Mouse (Mus musculus) heart, postnatal 14 days (tissue): ENCODE measurements around the gene Eefsec. TPM values are rescaled to one million over a fixed set of nuclear protein-coding genes. Genes with fewer than 3 reads are reported as not detected.

Experiments
- DNase-seq, 2 experiments: peaks; one replicate each; pipeline ENCODE4 v3.0.0; 2021 to 2022
- intact Hi-C: fragments of 180-260 bp; cut with DNase I; formaldehyde crosslinking; loops from one replicate; pipeline ENCODE4 v1.15.1; 2025
- long read RNA-seq, 2 experiments: library from polyadenylated mRNA; stranded (forward); transcript quantifications; one replicate each; pipeline ENCODE4 v2.0.0; 2021
- total RNA-seq, 2 experiments: library from RNA; stranded (reverse); gene quantifications; 2 replicates each; pipeline ENCODE4 v1.2.3; 2021

Gene Eefsec
- 1 to 10 TPM; 9.0 to 9.5 TPM for total RNA-seq
- long read RNA-seq, experiment 1, transcript Eefsec-201 (7 exons, 2,679 nt) = major isoform, 23 of 29 reads
- long read RNA-seq, experiment 1, partial matches to known transcripts = 2 of 29 reads
- long read RNA-seq, experiment 1, other reads (novel, unspliced or antisense) = 4 of 29 reads
- long read RNA-seq, experiment 2, transcript Eefsec-201 (7 exons, 2,679 nt) = major isoform, 15 of 20 reads
- long read RNA-seq, experiment 2, partial matches to known transcripts = 0 of 20 reads
- long read RNA-seq, experiment 2, other reads (novel, unspliced or antisense) = 5 of 20 reads

DNA sequence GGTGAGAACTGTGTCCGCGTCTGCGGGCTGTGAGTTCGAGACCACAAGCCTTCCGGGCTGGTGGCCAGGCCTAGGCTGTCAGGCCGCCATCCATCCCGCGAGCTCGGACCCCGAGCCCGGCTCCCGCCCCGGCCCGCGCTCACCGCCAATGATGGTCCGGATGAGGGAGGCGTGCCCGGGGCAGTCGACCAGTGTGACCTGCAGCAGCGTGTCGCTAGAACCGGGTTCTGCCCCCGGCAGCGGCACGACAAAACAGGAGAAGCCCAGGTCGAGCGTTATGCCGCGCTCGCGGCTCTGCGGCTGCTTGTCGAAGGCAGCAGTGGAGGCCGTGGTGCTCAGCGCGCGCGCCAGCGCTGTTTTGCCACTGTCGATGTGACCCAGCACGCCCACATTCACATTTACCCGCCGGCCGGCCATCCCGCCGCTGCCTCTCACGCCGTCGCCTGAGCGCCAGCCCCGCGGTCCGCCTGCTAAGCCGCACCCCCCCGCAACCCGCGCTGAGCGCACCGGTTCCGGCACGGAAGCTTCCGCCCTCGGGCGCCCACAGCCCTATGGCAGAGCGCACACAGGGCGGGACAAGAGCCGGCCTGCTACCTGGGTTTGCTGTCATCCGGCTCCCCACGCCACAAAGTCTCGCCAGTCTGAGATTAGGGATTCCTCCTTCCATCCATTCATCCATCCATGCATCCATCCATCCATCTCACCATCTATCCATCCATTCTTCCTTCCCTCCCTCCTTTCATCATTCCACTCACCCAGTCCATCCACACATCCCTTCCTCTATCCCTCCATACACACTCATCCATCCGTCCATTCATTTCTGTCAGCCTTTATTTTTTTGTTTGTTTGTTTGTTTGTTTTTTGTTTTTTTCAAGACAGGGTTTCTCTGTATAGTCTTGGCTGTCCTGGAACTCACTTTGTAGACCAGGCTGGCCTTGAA is at the start of gene Eefsec:
Gene Eefsec, minus strand, starts transcription at position 477 of the 940 bp plus-strand sequence.
- intact Hi-C loops = loop anchor here (2.0 kb wide), 1 partner anchor 18 kb away; the partner anchor contains the start of gene Ruvbl1
- DNase-seq = peak; percentile 85 to 89

DNA sequence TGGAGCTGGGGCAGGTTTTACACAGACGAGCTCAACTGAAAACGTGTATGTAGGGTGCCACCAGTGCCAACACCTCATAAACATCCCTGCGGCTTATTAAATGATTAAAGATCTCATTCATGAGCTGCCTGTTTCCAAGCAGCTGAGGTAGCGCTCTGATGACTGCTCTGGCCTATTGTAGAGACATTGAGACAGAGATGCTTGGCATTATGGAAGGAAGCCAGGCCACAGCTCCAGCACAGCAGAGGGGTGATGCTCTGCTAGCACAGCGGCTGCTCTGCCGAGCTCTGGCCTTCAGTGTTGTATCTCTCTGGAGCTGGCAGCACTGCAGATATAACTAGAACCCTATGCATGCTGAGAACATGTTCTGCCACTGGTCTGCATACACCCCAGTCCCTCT is 47.4 kb upstream of the Eefsec start:
- DNase-seq = no peak
- intact Hi-C loops = no loop called here

DNA sequence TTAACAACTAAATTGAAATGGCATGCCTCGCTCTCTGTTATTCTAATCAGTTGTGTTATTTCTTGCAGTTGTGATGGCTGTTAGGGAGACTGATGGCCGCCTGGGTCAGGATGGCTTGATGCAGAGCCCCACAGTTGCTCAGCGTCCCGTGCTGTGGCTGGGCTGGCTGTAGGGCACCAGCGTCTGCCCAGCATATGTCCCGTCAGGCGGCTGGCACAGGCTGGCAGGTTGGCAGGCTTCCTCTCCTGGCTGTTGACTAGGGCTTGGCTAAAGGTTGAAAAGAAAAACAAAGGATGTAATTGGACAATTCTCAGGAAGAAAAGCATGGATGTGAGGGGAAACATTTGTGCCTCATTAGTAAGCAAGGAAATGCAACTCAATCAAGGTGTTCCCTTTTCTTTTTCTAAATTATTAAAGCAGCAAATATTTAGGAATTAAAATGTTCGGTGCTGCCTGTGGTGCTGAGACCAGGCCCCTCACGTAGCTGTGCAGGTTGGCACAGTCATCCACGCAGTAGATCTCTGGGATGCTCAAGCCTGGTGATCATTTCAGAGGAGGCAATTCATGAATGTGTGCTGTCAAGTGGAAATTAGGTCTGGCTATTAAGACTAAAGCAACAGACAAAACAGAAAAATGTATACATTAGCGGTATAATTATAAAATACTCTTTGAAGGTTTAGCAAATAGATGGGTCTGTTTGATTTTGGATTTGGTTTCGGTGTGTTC is 44.5 kb upstream of the Eefsec start:
- peak; percentile 52 to 76 for DNase-seq
- intact Hi-C loops = no loop called here

DNA sequence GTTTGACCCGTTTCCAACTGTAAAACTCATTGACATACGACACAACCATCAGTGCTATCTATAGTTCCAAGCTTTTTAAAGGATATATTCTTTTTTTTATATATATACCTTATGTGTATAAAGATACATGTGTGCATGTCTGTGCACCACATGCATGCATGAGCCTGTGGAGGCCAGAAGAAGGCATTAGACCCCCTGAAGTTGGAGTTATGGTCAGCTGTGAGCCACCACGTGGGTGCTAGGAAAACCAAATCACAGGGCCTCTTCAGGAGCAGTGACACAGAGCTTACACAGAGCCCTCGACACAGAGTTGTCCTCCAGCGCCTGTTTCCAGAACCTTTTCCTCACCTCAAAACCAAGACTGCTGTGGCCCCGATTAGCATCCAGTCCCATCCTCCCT is 43.5 kb upstream of the Eefsec start:
- intact Hi-C loops = loop anchor here (5.0 to 10.0 kb wide), 2 partner anchors 298 to 365 kb away; partner anchors contain the start of gene Gata2
- no peak for DNase-seq

DNA sequence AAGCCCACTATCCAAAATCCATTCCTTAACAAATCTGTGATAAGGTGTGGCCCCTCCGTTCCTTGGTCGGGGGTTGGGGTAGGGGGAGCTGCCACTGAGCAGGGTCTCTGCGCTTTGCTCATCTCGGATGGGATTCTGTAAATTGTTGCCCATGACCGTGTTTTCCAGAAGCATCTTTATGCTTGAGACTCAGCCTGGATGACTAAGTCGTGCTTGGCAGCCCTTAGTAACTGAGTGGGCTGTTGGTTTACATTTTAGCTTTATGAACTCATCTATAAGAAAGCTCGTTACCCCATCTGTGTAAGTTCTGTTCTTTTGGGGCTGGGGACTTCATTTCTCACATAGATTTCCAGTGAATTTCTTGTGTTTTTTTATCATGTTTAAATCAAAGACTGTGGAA is 42.7 kb upstream of the Eefsec start:
- DNase-seq = no peak
- intact Hi-C loops = loop anchor here (5.0 to 10.0 kb wide), 2 partner anchors 297 to 364 kb away; partner anchors contain the start of gene Gata2

DNA sequence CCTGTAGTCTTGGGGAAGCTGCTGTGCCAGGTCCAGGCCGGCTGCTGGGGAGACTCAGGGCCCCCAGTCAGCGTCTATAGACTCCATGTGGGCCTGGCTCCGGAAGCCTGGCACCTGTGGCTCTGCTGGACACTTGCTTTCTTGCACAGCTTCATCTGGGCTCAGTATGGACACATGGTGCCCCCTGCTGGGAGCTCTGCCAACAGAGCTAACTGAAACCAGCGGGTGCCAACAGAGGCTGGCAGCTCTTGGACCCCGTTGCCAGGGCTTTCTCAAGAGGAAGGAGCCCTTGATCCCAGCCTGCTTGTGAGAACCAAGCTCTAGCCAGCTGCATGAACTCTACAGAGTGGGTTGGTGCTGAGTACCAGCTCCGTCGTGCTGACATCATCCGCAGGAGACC is 40.6 kb upstream of the Eefsec start:
- intact Hi-C loops = loop anchor here (5.0 to 10.0 kb wide), 2 partner anchors 295 to 362 kb away; partner anchors contain the start of gene Gata2
- DNase-seq = peak; percentile 51 to 57

DNA sequence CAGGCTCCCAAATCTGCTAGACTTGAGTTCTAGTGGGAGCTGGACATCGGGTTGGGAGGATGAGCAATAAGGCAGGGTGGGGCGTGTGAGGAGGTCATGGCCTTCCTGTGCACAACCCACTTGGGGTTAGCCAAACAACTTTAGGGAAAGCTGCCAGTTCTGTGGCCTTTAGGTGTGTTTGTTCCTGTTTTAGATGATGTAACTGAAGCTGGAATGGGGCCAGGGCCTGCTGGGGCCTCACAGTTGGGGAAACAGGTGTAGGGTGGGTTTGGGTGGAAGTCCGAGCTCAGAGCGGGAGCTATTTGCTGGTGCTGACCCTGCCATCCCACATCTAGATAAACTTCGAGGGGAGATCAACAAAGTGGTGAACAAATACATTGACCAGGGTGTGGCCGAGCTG is 39.0 kb upstream of the Eefsec start:
- DNase-seq = peak in 1 of 2 experiments; percentile 30
- intact Hi-C loops = loop anchor here (5.0 to 10.0 kb wide), 2 partner anchors 293 to 361 kb away; partner anchors contain the start of gene Gata2

DNA sequence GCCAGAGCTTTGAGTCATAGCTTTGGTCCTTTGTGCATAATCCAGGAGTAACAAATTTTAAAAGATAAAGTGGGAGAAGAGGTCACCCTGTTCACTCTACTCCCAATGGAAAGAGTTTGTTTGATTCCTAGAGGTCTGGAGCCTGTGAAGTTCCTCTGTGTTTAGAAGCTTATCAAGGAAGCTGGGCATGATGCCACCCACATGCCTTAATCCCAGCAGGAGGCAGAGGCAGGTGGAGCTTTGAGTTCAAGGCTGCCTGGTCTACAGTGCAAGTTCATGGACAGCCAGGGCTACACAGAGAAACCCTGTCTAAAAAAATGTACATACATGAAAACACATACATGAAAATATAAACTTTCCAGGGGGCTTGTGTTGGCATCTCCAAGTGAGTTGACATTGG is 37.6 kb upstream of the Eefsec start:
- no peak for DNase-seq
- intact Hi-C loops = loop anchor here (10.0 kb wide), 1 partner anchor 359 kb away; no protein-coding TSS in a partner anchor

DNA sequence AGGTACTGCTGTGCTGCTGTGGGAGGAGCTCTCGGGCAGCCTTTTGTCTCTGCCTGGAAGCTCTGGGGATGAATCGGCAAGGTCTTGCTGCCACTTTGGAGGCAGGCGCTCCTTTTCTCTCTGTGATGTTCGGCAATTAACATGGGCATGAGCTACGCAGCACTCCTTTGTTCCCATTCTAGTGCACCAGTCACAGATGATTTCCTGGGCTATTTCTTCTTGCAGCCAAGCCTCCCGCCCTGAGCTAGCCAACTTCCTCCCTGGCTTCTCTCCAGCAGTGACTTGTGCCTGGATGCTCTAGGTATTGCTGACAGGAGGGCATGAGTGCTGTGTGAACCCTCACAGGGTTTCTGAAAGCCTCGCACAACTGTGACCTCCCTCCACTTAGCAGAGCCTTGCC is 36.8 kb upstream of the Eefsec start:
- DNase-seq = peak in 1 of 2 experiments; percentile 49

DNA sequence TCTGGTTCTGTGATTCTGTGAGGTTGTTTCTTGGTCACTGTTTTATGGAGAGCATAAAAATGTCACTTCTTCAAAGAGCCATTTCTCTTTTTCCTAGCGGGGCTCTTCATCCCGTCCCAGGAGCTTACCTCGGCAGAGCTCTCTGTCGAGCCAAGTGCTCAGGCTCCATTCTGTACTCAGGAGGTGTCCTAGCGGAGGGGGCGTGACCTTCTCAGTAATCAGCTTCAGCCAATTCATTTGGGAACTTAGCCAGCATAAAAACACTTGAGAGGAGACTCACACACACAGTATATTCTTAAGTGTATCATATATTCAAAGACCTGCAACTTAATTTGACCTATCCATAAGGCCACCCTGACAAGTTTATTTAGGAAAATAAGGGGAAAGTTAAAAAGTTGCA is 34.1 kb upstream of the Eefsec start:
- DNase-seq = no peak
- intact Hi-C loops = loop anchor here (10.0 kb wide), 1 partner anchor 356 kb away; no protein-coding TSS in a partner anchor

More for the DNA sequence above, 36.8 kb upstream of the Eefsec start:
- intact Hi-C loops = loop anchor here (10.0 kb wide), 1 partner anchor 358 kb away; no protein-coding TSS in a partner anchor

DNA sequence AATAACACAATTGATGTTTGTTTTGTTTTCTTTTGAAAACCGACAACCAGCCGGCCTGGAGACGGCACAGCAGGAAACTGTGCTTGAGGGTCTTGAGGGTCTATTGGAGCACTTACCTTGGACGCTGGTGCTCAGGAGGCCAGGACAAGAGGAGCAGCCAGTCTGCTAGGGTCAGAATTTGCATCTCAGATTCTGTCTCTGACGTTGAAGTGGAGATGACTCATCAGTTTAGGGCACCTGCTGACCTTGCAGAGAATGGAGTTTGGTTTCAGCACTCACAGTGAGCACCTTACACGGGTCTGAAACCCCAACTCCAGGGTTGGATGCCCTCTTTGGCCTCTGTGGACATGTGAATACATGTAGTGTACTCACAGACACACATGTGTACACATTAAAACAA is 23.5 kb upstream of the Eefsec start:
- intact Hi-C loops = no loop called here
- DNase-seq = no peak

DNA sequence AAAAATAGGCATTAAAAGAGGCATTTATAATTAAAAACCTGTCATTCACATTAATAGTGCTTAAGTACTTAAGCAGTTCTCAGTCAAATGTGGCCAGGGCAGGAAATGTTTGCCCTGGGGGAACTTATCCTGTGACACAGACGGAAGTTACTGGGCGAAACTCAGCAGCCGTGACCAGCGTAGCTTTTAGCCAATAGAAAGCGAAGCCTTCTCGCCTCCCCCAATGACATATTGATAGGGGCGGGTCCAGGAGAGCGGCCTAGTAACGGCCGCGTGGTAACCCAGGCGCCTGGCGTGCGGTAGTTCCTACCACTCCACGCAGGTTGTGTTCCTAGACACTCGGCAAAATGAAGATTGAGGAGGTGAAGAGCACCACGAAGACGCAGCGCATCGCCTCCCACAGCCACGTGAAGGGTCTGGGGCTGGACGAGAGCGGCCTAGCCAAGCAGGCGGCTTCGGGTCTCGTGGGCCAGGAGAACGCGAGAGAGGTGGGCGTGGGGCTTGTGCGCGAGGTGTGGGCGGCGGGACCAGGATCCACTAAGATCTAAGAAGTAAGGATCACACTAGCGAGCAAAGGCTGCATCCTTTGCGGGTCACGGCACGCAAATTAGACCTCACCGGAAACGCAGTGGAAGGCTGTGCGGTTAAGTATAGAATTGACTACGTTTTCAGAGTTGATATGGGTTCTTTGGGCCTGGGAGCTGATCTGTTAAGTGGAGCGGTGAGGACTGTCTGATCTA is 19.0 kb upstream of the Eefsec start, which contains the start of gene Ruvbl1:
Gene Ruvbl1, plus strand, starts transcription at position 229 of the 740 bp plus-strand sequence.
- intact Hi-C loops = loop anchor here (2.0 kb wide), 1 partner anchor 19 kb away; the partner anchor contains the start of gene Eefsec
- DNase-seq = peak; percentile 87 to 93

DNA sequence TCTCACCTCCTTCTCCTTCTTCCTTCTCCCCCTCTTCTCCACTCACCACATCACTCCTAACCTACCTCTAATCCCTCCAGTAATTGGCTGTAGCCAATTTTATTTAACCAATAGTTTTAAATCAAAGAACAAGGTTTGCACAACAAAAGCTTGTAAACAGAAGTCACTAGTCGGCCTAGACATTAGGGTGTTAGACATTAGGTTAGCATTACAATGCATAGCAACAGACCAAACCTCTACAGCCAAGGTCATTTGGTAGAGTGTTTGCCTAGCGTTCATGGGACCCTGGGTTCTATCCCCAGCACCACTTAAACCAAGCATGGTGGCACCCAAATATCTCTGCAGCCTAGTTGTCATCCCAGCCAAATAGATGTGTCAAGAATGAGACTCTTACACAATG is 8.2 kb upstream of the Eefsec start:
- intact Hi-C loops = no loop called here
- DNase-seq = no peak

DNA sequence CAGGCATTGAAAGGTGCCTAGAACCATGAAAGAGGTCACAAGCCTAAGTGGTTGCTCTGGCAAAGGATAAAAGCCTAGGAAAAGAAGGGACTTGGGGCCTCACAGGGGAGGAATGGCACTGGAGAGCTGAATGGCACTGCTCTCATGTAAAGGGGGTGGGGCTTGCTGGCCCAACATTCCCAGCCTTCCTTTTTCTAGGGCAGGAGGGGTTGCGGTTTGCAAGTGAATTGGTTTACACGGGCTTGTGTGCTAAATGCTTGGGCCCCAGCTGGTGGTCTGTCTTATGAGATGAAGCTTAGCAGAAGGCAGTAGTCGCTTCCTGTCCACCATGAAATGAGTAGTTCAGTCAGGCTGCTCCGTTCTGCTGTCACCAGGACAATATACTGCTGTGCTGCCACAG is 1.1 kb upstream of the Eefsec start:
- intact Hi-C loops = loop anchor here (2.0 kb wide), 1 partner anchor 17 kb away; the partner anchor contains the start of gene Ruvbl1
- DNase-seq = no peak

DNA sequence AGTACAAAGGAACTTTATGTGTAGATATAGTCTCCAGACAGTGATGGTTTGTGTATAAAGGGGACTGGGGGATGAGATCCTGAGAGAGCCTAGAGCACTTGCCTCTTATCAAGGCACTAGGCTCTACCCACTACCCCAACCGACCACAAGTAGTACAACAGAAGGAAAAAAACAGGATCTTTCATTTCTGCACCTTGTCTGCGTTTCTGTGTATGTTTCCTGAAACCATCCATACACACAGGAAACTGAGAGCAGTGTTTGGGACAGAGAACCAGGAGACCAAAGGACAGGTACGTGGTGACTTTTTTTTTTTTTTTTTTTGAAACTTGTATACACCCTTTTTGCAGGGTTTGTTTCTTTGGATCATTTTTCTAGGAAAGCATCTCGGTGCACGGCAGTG is 678 bp downstream of the Eefsec start:
- intact Hi-C loops = loop anchor here (2.0 kb wide), 1 partner anchor 19 kb away; the partner anchor contains the start of gene Ruvbl1
- DNase-seq = no peak

DNA sequence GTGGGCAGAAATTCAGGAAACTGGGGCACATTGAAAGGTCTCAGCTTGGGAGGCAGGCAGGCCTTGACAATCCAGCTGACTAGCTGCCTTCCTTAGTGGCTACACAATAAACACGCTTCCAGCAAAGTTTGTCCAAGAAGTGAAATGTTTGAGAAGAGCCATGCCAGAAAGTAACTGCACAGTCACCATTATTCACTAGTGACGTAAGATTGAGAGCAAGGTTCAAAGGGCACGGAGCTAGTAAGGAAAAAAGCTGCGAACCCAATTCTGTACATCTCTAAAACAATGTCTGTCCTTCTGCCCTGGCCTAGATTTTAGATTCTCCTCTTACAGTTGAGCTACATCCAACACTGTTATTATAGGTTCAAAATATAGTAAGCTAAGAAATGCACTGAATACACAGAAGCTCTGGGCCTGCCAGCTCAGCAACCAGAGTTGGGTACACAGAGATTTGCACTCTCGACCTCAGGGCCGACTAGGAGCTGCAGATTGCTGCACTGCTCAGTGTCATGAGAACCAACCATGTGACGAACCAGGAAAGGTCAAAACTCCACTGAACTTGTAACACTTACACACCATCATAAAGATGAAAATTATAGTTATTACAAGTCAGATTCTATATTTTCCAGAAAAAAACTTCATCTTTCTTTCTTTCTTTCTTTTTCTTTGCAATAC is 2.1 kb downstream of the Eefsec start:
- no peak for DNase-seq
- intact Hi-C loops = no loop called here

DNA sequence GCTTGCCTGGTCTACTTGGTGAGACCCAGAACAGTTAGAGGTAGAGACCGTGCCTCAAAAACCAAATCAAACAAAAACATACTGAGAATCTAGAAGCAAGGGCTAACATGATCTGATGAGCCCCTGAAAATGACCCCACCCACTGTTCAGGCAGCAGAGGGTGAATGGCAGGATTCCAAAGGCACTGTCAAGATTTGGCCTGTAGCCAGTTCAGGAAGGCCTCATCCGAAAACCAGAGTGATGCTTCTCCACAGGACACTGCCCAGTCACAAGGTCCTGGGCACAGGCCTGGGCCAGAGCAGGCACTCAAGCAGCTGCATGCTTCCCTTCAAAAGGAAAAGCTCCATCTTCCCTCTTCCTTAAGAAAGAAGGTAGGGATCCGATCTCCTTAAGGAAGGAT is 2.9 kb downstream of the Eefsec start:
- DNase-seq = no peak
- intact Hi-C loops = no loop called here

DNA sequence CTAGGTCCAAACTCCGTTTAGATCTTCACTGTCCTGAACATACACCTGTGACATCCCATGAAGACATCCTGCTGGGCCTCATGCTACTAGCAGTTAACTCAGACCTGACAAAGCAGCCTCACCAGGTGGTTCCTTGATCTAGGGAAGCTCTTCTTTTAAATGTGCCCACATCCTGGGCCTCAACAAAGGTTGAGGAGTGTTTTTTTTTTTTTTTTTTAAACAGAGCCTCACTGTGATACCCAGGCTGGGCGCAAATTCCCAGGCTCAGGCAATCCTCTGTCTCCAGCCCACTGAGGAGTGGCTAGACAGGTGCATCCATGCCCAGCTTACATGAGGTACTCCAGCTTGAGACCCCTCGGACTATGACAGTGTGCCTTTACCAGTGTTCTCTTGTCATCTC is 3.8 kb downstream of the Eefsec start:
- intact Hi-C loops = no loop called here
- DNase-seq = no peak

DNA sequence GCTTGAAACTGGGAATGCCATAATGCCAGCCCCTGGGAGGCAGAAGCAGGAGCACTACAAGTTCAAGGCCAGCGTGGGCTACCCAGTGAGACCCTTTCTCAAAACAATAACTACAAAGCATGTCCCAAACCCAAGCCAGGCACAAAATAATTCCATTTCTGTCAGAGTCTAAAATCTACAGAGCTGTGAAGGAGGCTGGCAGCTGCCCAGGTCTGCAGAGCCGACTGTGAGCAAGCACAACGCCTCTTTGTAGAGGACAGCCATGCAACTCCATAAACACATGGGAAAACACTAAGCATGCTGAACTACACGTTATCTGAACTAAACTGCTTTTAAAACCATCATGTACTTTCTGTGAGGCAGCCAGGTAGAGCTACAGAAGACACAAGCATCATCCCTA is 7.3 kb downstream of the Eefsec start:
- intact Hi-C loops = no loop called here
- DNase-seq = no peak
